Mouse (Mus musculus) lung, adult 2 months (tissue): ENCODE measurements around the gene Nek8.

Experiments
- CTCF ChIP-seq: fragments of 200-500 bp; IDR thresholded peaks from 2 replicates; pipeline ENCODE4 v1.5.1; 2011; ENCODE audit warnings: mild to moderate bottlenecking, low read length, control low read depth; ENCODE audit not compliant: insufficient read depth
- POLR2A ChIP-seq: fragments of 200-500 bp; IDR thresholded peaks from 2 replicates; pipeline ENCODE4 v1.6.1; 2011; ENCODE audit warnings: low read depth, mild to moderate bottlenecking, control low read depth, low read length, borderline replicate concordance; ENCODE audit errors: extremely low read depth

- peak; percentile 50; the same call in 1 of the 2 replicates for TF ChIP-seq POLR2A
- TF ChIP-seq CTCF, result no peak
Observed at GRCm38 (mm10) chr11:78176402-78176862, at the start of gene Nek8, which contains the start of gene Tlcd1.
